Mouse (Mus musculus) forebrain, embryonic 11.5 days (tissue): ENCODE measurements at regions not wholly inside any gene's neighbourhood (a gene's known extent, or its start where the extent isn't known, plus 50 kb on each side); places are given as distances from the start of the nearest gene placed in this dataset.

Experiments used
- ATAC-seq: fragments of 200-750 bp; cut with Nextera tagmentation; replicated peaks from 2 replicates; pipeline ENCODE4 v1.8.0; 2017; ENCODE audit warnings: moderate TSS enrichment; ENCODE audit not compliant: low FRiP score
- DNase-seq: peaks from one replicate; pipeline ENCODE4 v3.0.0-alpha.2; 2017; ENCODE audit warnings: low spot score
- H3K27ac ChIP-seq: fragments of 300-500 bp; sonication (generic); 2 replicates; pipeline ENCODE4 v1.5.1; 2014; ENCODE audit warnings: low read depth, low read length
- H3K27me3 ChIP-seq: fragments of 300-500 bp; sonication (generic); 2 replicates; pipeline ENCODE4 v1.6.1; 2014; ENCODE audit warnings: mild to moderate bottlenecking, low read length, mixed read lengths; ENCODE audit not compliant: control insufficient read depth, insufficient read depth
- H3K36me3 ChIP-seq: fragments of 300-500 bp; sonication (generic); 2 replicates; pipeline ENCODE4 v1.6.1; 2014; ENCODE audit warnings: mild to moderate bottlenecking, low read length, moderate library complexity, mixed read lengths; ENCODE audit not compliant: control insufficient read depth, insufficient read depth
- H3K4me1 ChIP-seq: fragments of 300-500 bp; sonication (generic); replicated peaks from 2 replicates; pipeline ENCODE4 v1.6.1; 2014; ENCODE audit warnings: low read length, mixed read lengths; ENCODE audit not compliant: control insufficient read depth, insufficient read depth
- H3K4me2 ChIP-seq: fragments of 300-500 bp; sonication (generic); 2 replicates; pipeline ENCODE4 v1.6.1; 2014; ENCODE audit warnings: low read depth, mild to moderate bottlenecking, low read length, moderate library complexity, mixed read lengths; ENCODE audit not compliant: severe bottlenecking
- H3K4me3 ChIP-seq: fragments of 300-500 bp; sonication (generic); 2 replicates; pipeline ENCODE4 v1.5.1; 2014; ENCODE audit warnings: low read depth, low read length
- H3K9ac ChIP-seq: fragments of 300-500 bp; sonication (generic); 2 replicates; pipeline ENCODE4 v1.6.1; 2014; ENCODE audit warnings: low read length
- H3K9me3 ChIP-seq: fragments of 300-500 bp; sonication (generic); 2 replicates; pipeline ENCODE4 v1.6.1; 2016; ENCODE audit warnings: low read length, mixed read lengths; ENCODE audit not compliant: control insufficient read depth
- WGBS: fragments of 180-500 bp; shearing (Covaris S2); extraction: QIAGEN DNeasy Blood & Tissue Kit; methylation state at CpG from one replicate; pipeline ENCODE4 v1.1.7; 2014; 5-methylcytosine and 5-hydroxymethylcytosine counted together

DNA sequence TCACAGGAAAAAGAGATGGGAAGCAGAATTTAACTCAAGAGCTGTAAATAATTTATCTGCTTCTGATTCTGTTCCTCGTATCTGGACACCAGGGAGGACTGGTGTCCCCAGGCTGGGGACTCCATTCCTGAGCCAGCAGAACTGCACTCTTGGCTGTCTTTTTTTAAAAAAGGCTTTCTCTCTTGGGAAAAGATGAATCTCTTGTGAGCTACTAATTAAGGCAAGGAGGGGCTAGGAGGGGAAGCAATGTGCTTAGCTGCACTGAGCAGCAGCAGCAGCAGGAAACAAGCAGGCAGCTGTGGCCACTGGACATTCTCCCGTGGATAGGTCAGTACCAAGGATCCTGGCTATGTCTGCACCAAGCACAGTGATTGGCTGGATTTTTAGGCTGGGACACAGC, 152.1 kb downstream of the Rybp start:
- 45% methylated on average over 2 of the region's 2 CpGs for WGBS
- Histone ChIP-seq H3K4me3 (no peak overlapping the region), H3K36me3 (no peaks in the 10 kb centered on the region), H3K4me2 (no peak overlapping the region), H3K9ac (no peak overlapping the region), H3K9me3 (no peaks in the 10 kb centered on the region), H3K27ac (no peak overlapping the region), H3K27me3 (peaks cover 2% of the 10 kb centered on the region; the same call in 1 of the 2 replicates), H3K4me1 (no peaks in the 10 kb centered on the region)
- no peak for DNase-seq
- no peak for ATAC-seq

DNA sequence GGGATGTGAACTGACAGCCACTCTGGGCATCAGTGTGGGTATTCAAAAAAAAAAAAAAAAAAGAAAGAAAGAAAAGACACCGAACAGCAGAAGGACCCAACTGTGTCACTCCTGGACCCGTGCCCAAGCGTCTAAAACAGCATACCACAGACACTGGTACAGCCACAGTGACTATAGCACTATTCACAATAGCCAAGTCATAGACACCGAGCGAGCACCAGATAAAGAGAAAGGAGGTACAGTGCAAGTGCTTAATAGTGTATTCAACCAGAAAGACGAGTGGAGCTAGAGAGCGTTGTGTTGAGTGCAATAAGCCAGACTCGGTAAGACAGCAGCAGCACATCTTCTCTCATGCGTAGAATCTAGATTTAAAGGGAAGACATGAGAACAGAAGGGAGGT, 153.3 kb downstream of the Rybp start:
- Histone ChIP-seq H3K9me3 (no peaks in the 10 kb centered on the region), H3K27ac (no peak overlapping the region), H3K36me3 (no peaks in the 10 kb centered on the region), H3K4me3 (no peak overlapping the region), H3K27me3 (peaks cover 2% of the 10 kb centered on the region; the same call in 1 of the 2 replicates), H3K4me1 (no peaks in the 10 kb centered on the region), H3K4me2 (no peak overlapping the region), H3K9ac (no peak overlapping the region)
- DNase-seq (no peak), ATAC-seq (no peak)
- 78% methylated on average over 9 of the region's 9 CpGs for WGBS

DNA sequence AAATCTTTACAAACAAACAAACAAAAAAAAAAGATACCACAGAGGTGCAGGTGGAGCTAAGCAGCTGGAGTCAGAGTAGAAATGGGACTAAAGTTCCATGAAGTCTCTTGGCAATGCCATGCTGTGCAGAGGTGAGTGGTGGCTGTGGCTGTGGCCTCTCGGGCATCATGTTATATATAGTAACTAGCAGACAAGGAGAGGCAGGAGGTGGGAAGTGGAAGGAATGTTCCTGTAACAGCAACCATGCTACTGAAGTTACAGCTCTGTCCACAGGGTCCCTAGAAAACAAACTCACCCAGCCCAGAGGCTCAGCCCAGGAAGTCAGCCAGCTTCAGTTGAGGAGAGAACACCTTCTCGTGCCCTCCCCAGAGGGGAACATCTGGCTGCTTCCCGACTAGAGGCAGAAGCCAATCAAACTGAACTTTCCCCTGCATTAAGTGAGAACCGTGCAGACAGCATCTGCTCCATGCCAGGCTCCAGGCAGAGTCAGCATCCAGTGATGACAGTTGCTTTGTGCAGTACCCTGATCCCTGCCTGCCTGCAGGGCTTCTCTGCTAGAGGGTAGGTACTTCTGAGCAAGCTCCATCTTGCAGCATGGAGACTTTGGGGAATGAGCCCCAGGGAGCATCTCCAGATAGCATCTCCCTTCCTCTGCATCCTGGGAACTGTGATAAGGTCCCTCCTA, 154.2 kb downstream of the Rybp start:
- Histone ChIP-seq H3K27me3 (peaks cover 2% of the 10 kb centered on the region; the same call in 1 of the 2 replicates), H3K9me3 (no peaks in the 10 kb centered on the region), H3K4me3 (no peak overlapping the region), H3K27ac (no peak overlapping the region), H3K36me3 (no peaks in the 10 kb centered on the region), H3K9ac (no peak overlapping the region), H3K4me2 (no peak overlapping the region), H3K4me1 (no peaks in the 10 kb centered on the region)
- DNase-seq (no peak), ATAC-seq (no peak)
- WGBS, result 61% methylated on average over 4 of the region's 4 CpGs

DNA sequence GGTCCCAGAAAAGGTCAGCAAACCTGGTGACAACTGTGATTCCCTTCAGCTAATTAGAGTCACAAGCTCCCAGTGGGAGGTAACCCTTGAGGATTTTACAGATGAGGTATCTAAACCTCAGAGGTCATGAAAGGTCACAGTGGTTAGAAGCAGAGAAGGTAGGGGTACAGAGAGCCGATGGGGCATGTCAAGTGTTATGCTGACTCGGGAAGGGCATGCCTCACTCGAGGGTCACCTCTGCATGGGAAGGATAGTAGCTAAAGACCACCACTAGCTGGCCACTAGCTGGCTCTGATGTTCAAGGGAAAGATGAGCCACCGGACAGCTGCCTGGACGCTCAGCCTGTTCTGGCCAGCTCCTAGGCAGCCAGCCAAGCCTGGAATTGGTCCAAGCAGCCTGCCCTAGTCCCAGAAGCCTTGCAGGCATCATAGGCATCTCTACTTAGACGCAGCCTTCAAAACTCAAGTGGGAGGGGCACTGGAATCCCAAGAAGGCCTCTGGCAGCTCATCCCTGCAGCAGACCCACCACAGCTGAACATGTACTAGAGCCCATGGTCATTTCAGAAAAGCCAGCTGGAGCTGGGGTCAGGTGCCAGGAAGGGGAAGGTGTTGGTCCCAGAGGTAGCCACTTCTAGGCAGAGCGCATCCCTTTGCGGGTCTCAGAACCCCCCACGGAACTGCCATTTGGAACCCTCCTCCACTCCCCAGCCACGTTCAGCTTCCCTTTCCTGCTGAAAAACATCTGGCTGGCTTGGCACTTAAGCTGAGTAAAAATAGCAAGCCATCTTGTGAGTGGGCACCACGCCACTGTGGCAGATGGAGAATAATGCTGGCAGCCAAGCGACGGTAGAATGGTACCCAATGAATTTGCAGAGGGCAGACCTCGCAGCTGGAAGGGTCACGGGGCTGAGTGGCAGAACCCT, 159.8 kb downstream of the Rybp start:
- Histone ChIP-seq H3K27ac (no peak overlapping the region), H3K9ac (no peak overlapping the region), H3K4me3 (no peak overlapping the region), H3K4me1 (peaks cover 2% of the 10 kb centered on the region; the same call in 1 of the 2 replicates), H3K36me3 (no peaks in the 10 kb centered on the region), H3K9me3 (no peaks in the 10 kb centered on the region; the same call in 1 of the 2 replicates), H3K4me2 (no peak overlapping the region), H3K27me3 (no peaks in the 10 kb centered on the region)
- DNase-seq (peak; percentile 58), ATAC-seq (no peak)
- 60% methylated on average over 15 of the region's 15 CpGs for WGBS

DNA sequence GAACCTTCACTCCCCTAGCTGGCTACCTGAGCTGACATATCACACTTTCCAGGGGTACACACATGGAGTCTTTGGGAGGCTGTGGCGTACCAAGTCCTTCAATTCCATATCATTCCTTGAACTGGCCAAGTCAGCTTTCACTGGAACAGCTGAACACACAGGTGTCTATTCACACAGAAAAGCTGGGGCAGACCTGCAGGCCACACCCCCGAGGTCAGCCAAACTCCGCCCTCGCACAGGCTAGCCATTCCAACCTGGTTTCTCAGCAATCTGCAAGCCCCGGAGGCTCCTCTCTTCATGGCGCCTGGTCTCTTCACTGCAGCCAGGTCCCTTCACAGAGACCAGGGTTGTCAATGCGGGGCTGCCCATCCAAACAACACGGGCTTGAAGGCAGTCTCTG, 160.5 kb downstream of the Rybp start:
- Histone ChIP-seq H3K9ac (no peak overlapping the region), H3K36me3 (no peaks in the 10 kb centered on the region), H3K4me1 (peaks cover 2% of the 10 kb centered on the region; the same call in 1 of the 2 replicates), H3K9me3 (no peaks in the 10 kb centered on the region; the same call in 1 of the 2 replicates), H3K27me3 (no peaks in the 10 kb centered on the region), H3K4me3 (no peak overlapping the region), H3K27ac (no peak overlapping the region), H3K4me2 (no peak overlapping the region)
- 44% methylated on average over 8 of the region's 8 CpGs for WGBS
- ATAC-seq (no peak), DNase-seq (no peak)

DNA sequence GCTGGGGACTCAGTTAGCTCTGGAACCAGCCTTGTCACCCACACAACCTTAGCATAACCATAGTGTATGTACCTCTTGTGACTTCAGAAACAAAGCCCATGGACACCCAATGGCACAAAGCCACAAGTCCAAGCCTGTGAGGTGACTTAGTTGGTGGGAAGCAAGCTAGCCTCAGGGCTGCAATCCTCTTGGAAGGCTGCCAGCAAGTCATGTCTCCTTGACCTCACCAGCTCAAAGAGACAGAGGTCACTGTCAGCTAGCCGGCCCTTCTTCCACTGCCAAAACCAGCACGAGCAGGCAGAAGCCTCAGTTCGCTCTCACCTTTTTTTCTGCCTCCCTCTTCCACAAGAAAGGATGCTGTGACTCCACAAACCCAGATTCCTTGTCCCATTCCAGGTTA, 161.0 kb downstream of the Rybp start:
- 85% methylated on average over 3 of the region's 3 CpGs for WGBS
- Histone ChIP-seq H3K4me1 (peaks cover 2% of the 10 kb centered on the region; the same call in 1 of the 2 replicates), H3K27me3 (no peaks in the 10 kb centered on the region), H3K27ac (no peak overlapping the region), H3K9ac (no peak overlapping the region), H3K36me3 (no peaks in the 10 kb centered on the region), H3K4me2 (no peak overlapping the region), H3K9me3 (no peaks in the 10 kb centered on the region; the same call in 1 of the 2 replicates), H3K4me3 (no peak overlapping the region)
- no peak for ATAC-seq
- DNase-seq, result no peak

DNA sequence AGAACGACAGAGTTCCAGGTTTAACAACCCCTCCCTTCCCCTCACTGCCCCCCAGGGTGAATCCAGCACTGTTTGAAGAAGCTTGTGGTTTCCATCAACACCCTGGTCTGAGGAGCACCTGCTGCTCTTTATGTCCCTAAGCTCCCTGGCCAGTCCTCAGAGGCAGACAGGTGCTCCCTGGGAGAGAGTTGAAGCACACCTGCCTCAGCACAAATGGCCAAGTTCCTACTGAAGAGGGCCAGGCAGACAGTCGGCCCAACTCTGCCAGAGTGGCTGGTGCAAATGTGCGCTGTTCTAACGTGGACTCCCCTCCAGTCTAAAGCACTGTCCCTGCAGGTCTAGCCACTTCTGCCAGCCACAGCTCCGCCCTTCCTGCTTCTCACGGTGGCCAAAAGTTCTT, 166.0 kb downstream of the Rybp start:
- no peaks in the 10 kb centered on the region; the same call in 1 of the 2 replicates for H3K9me3 ChIP-seq
- no peak overlapping the region for H3K4me2 ChIP-seq
- H3K4me3 ChIP-seq, result no peak overlapping the region
- DNase-seq (no peak), ATAC-seq (no peak)
- no peaks in the 10 kb centered on the region for H3K36me3 ChIP-seq
- WGBS, result 58% methylated on average over 6 of the region's 6 CpGs
- H3K27ac ChIP-seq, result no peak overlapping the region
- H3K27me3 ChIP-seq, result no peaks in the 10 kb centered on the region
- no peak overlapping the region for H3K9ac ChIP-seq
- H3K4me1 ChIP-seq, result no peaks in the 10 kb centered on the region

DNA sequence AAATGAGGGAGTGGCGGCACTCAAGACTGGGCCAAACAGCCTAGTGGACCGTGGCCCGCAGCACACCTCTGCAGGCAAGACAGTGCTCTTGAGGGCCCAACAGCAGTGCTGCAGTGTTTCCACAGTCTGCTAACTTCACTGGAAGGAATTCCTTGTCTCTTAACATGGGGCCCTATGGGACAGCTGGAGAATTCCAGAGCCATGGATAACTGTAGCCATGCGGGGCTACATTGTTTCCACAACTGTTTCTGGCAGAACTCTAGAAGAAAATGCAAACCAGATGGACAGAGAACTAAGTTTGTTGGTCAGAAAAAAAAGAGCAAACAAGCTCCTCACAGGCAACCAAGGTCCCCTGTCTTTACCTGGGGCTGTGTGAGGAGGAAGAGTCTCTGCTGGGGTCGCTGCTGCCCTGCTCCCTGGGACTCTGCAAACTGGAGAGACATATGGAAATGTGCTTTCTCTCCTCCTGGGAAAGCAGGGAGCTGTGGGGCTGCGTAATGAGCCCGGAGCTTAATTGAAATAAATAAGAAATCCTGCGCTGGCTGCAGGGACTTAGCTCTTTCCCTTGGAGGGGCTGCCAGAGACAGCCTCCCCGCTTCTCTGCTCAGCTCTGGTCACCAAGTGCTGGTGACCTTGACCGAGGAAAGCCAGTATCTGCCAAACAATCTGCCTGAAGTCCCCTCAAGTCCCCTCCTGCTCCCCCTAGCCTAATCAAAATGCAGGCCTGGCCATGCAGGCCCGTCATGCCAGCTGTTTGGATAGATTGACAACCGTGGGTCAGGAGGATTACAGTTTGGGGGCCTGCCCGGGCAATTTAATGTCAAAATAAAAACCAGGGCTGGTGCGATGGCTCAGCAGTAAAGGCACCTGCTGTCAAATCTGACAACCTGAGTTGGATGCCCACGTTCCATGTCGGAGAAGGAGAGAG, 167.0 kb downstream of the Rybp start:
- DNase-seq (no peak), ATAC-seq (no peak)
- Histone ChIP-seq H3K27ac (no peak overlapping the region), H3K36me3 (no peaks in the 10 kb centered on the region), H3K9ac (no peak overlapping the region), H3K27me3 (no peaks in the 10 kb centered on the region), H3K4me3 (no peak overlapping the region), H3K4me1 (no peaks in the 10 kb centered on the region), H3K4me2 (no peak overlapping the region), H3K9me3 (no peaks in the 10 kb centered on the region; the same call in 1 of the 2 replicates)
- WGBS, result 65% methylated on average over 16 of the region's 16 CpGs
